Mouse (Mus musculus) gastrocnemius, adult 2 months (tissue): Measurements from ENCODE around the gene Tbx18. TPM values are rescaled to one million over a fixed set of nuclear protein-coding genes. Genes with fewer than 3 reads are reported as not detected.
A peak's percentile ranks its signal among the peaks of the same experiment; 100 is the strongest.

Experiments used
- DNase-seq: peaks from one replicate; pipeline ENCODE4 v3.0.0; 2022
- H3K27ac ChIP-seq: fragments of 200-600 bp; 2 replicates; pipeline ENCODE4 v1.8.1; 2022; ENCODE audit warnings: mild to moderate bottlenecking
- H3K4me3 ChIP-seq: fragments of 200-600 bp; 2 replicates; pipeline ENCODE4 v1.8.1; 2022; ENCODE audit warnings: mild to moderate bottlenecking, moderate library complexity
- CTCF ChIP-seq: fragments of 200-600 bp; IDR thresholded peaks from 2 replicates; pipeline ENCODE4 v1.8.1; 2022; ENCODE audit warnings: antibody characterized with exemption, mild to moderate bottlenecking, moderate library complexity
- intact Hi-C: fragments of 180-260 bp; cut with DNase I; formaldehyde crosslinking; loops from one replicate; pipeline ENCODE4 v1.15.1; 2025
- long read RNA-seq, 2 experiments: library from polyadenylated mRNA; stranded (forward); transcript quantifications; one replicate each; pipeline ENCODE4 v2.0.0; 2021
- total RNA-seq, 2 experiments: library from RNA; stranded (reverse); gene quantifications; 2 replicates each; pipeline ENCODE4 v1.2.3; 2021

Tbx18 gene
- total RNA-seq = 1 to 10 TPM in 1 of 2 experiments, under 1 TPM in 1; 0.46 to 1.1 TPM
- long read RNA-seq, experiment 1 = 0 reads
- long read RNA-seq, experiment 2 = 0 reads

GRCm38 (mm10) chr9:87730961-87731535, at the start of gene Tbx18:
Gene Tbx18, minus strand, starts transcription at chr9:87731260.
- DNase-seq = peak; percentile 84
- peak within 1 kb of the TSS; percentile 83 for H3K27ac ChIP-seq
- H3K4me3 ChIP-seq = peak within 1 kb of the TSS; percentile 81
- peak; percentile 39 for TF ChIP-seq CTCF
- intact Hi-C loops = no loop called here

- no peak for DNase-seq
- H3K27ac ChIP-seq = no peak overlapping the region
- no peak for TF ChIP-seq CTCF
- intact Hi-C loops = no loop called here
- no peak overlapping the region for H3K4me3 ChIP-seq
Measured at GRCm38 (mm10) chr9:87773951-87774350, 42.9 kb upstream of the Tbx18 start.

- intact Hi-C loops = no loop called here
- Histone ChIP-seq H3K27ac (no peak overlapping the region), H3K4me3 (no peak overlapping the region)
- no peak for TF ChIP-seq CTCF
- no peak for DNase-seq
Measured at GRCm38 (mm10) chr9:87755621-87756020, 24.6 kb upstream of the Tbx18 start.

GRCm38 (mm10) chr9:87741599-87741998, 10.5 kb upstream of the Tbx18 start:
- H3K4me3 ChIP-seq = no peak overlapping the region
- H3K27ac ChIP-seq = no peak overlapping the region
- TF ChIP-seq CTCF = no peak
- no peak for DNase-seq
- intact Hi-C loops = no loop called here

GRCm38 (mm10) chr9:87740667-87741066, 9.6 kb upstream of the Tbx18 start:
- TF ChIP-seq CTCF = peak; percentile 60
- Histone ChIP-seq H3K27ac (no peak overlapping the region), H3K4me3 (no peak overlapping the region)
- intact Hi-C loops = no loop called here
- peak; percentile 48 for DNase-seq

- no peak for DNase-seq
- no peak overlapping the region for H3K4me3 ChIP-seq
- intact Hi-C loops = no loop called here
- H3K27ac ChIP-seq = no peak overlapping the region
- TF ChIP-seq CTCF = no peak
Measured at GRCm38 (mm10) chr9:87740241-87740645, 9.2 kb upstream of the Tbx18 start.

GRCm38 (mm10) chr9:87739543-87740161, 8.6 kb upstream of the Tbx18 start:
- intact Hi-C loops = no loop called here
- H3K4me3 ChIP-seq = peak overlapping the region; percentile 58
- no peak overlapping the region for H3K27ac ChIP-seq
- peak; percentile 22 for DNase-seq
- no peak for TF ChIP-seq CTCF

- Histone ChIP-seq H3K4me3 (peak overlapping the region; percentile 58), H3K27ac (no peak overlapping the region)
- no peak for TF ChIP-seq CTCF
Measured at GRCm38 (mm10) chr9:87738766-87739542, 7.9 kb upstream of the Tbx18 start.

GRCm38 (mm10) chr9:87738123-87738522, 7.1 kb upstream of the Tbx18 start:
- H3K4me3 ChIP-seq = peak overlapping the region; percentile 58; the same call in 1 of the 2 replicates
- DNase-seq = no peak
- no peak overlapping the region for H3K27ac ChIP-seq
- intact Hi-C loops = no loop called here
- no peak for TF ChIP-seq CTCF

More at GRCm38 (mm10) chr9:87738766-87739542, 7.9 kb upstream of the Tbx18 start:
- intact Hi-C loops = no loop called here
- no peak for DNase-seq

GRCm38 (mm10) chr9:87737271-87737670, 6.2 kb upstream of the Tbx18 start:
- Histone ChIP-seq H3K27ac (no peak overlapping the region), H3K4me3 (no peak overlapping the region)
- no peak for DNase-seq
- intact Hi-C loops = no loop called here
- no peak for TF ChIP-seq CTCF

- intact Hi-C loops = no loop called here
- no peak for TF ChIP-seq CTCF
- no peak overlapping the region for H3K27ac ChIP-seq
- no peak overlapping the region for H3K4me3 ChIP-seq
- DNase-seq = no peak
Measured at GRCm38 (mm10) chr9:87735046-87735445, 4.0 kb upstream of the Tbx18 start.

GRCm38 (mm10) chr9:87734631-87735030, 3.6 kb upstream of the Tbx18 start:
- intact Hi-C loops = no loop called here
- no peak overlapping the region for H3K4me3 ChIP-seq
- no peak for TF ChIP-seq CTCF
- no peak overlapping the region for H3K27ac ChIP-seq
- DNase-seq = no peak

- intact Hi-C loops = no loop called here
- no peak overlapping the region for H3K27ac ChIP-seq
- no peak for DNase-seq
- TF ChIP-seq CTCF = no peak
- H3K4me3 ChIP-seq = no peak overlapping the region
Measured at GRCm38 (mm10) chr9:87733732-87734131, 2.7 kb upstream of the Tbx18 start.
